Mouse (Mus musculus) lung, adult 2 months (tissue): ENCODE results near the gene Ankle1.

Experiments
- CTCF ChIP-seq: fragments of 200-500 bp; IDR thresholded peaks from 2 replicates; pipeline ENCODE4 v1.5.1; 2011; ENCODE audit warnings: mild to moderate bottlenecking, low read length, control low read depth; ENCODE audit not compliant: insufficient read depth
- POLR2A ChIP-seq: fragments of 200-500 bp; IDR thresholded peaks from 2 replicates; pipeline ENCODE4 v1.6.1; 2011; ENCODE audit warnings: low read depth, mild to moderate bottlenecking, control low read depth, low read length, borderline replicate concordance; ENCODE audit errors: extremely low read depth

GRCm38 (mm10) chr8:71456906-71457305 is 51.1 kb downstream of the Ankle1 start:
- TF ChIP-seq POLR2A (no peak), CTCF (no peak)
